In genomic region chr8:124082616-124083015, GRCm38 (mm10) we compare ENCODE assay signal across 20 mouse cellular contexts.
DNase-seq lines count a peak whose midpoint lies in the region; ATAC-seq and TF ChIP-seq lines count a peak whose summit lies in the region.
"Had no signal": no experiment of that assay in that cellular context is flagged by ENCODE, and none has a peak within 500 bp of the region (broad histone marks: within the 10 kb centered on the region; RNA-seq: fewer than 3 reads in every experiment).

No protein-coding gene starts in this region.

- no peak overlapping the region for H3K27ac ChIP-seq in left cerebral cortex, adult 2 months
- no peak overlapping the region for H3K27ac ChIP-seq in kidney, embryonic 14.5 days (ENCODE audit: low read depth, low read length)
- H3K27ac ChIP-seq: embryonic facial prominence, embryonic 10.5 days; forebrain, embryonic 13.5 days; gastrocnemius, adult 2 months; heart, embryonic 13.5 days; hindbrain, embryonic 12.5 days had no signal

- H3K27me3 ChIP-seq in kidney, embryonic 14.5 days (ENCODE audit: control insufficient read depth, insufficient read depth, low read length): no peaks in the 10 kb centered on the region
- H3K27me3 ChIP-seq: forebrain, embryonic 13.5 days; hindbrain, embryonic 12.5 days had no signal

- intact Hi-C loops in left cerebral cortex, adult 2 months (cut with DNase I): loop anchor here (1.0 to 2.0 kb wide), 2 partner anchors 100 to 211 kb away; no protein-coding TSS in a partner anchor
- intact Hi-C loops in left cerebral cortex, postnatal 14 days (cut with DNase I): no loop called here

- peak; percentile 54 for ATAC-seq in megakaryocyte-erythroid progenitor cell, adult 5-6 weeks (replicated peaks; ENCODE audit: low FRiP score, low TSS enrichment, poor library complexity, severe bottlenecking)
- ATAC-seq in kidney, embryonic 14.5 days (ENCODE audit: low FRiP score, low TSS enrichment): no peak
- ATAC-seq: forebrain, embryonic 13.5 days; forebrain, postnatal 0 days; hindbrain, embryonic 16.5 days had no signal

- DNase-seq in frontal cortex, adult 2 months (ENCODE audit: extremely low spot score in 1 of 2, low spot score in 1 of 2): peak; percentile 20 to 57
- no peak for DNase-seq in frontal cortex, postnatal 10 days (ENCODE audit: low spot score in 2 of 2)
- DNase-seq in left cerebral cortex, adult 2 months (ENCODE audit: extremely low spot score in 1 of 2, low spot score in 2 of 2): peak; percentile 24 to 35
- no peak for DNase-seq in left cerebral cortex, postnatal 14 days (ENCODE audit: low spot score in 2 of 2)
- peak; percentile 58 to 64 for DNase-seq in right cerebral cortex, adult 2 months (ENCODE audit: low spot score in 2 of 2)
- DNase-seq in right cerebral cortex, postnatal 14 days: no peak
- DNase-seq: adrenal gland, postnatal 10 days; cerebellum, adult 2 months; cerebellum, postnatal 10 days; forebrain, postnatal 0 days; gastrocnemius, adult 2 months; gastrocnemius, postnatal 25 days; heart, postnatal 4 days had no signal

- no peak overlapping the region for H3K9ac ChIP-seq in kidney, embryonic 14.5 days (ENCODE audit: low read depth, low read length)
- H3K9ac ChIP-seq: forebrain, embryonic 13.5 days; forebrain, postnatal 0 days; heart, embryonic 13.5 days; hindbrain, embryonic 12.5 days had no signal

- 95% methylated on average over 8 of the region's 8 CpGs for WGBS in kidney, embryonic 14.5 days

- H3K9me3 ChIP-seq in kidney, embryonic 14.5 days (ENCODE audit: control insufficient read depth, low read length): no peaks in the 10 kb centered on the region
- H3K9me3 ChIP-seq: embryonic facial prominence, embryonic 10.5 days; forebrain, embryonic 13.5 days; heart, embryonic 13.5 days; hindbrain, embryonic 12.5 days had no signal

- no peak overlapping the region for H3K4me2 ChIP-seq in kidney, embryonic 14.5 days (replicated peaks; ENCODE audit: low read depth, low read length)
- H3K4me2 ChIP-seq: forebrain, embryonic 13.5 days; heart, embryonic 13.5 days; hindbrain, embryonic 12.5 days had no signal

- no peak for TF ChIP-seq CTCF in left cerebral cortex, adult 2 months (IDR thresholded peaks at IDR 0.05)

- no peaks in the 10 kb centered on the region for H3K36me3 ChIP-seq in kidney, embryonic 14.5 days (ENCODE audit: control insufficient read depth, insufficient read depth, low read length)
- H3K36me3 ChIP-seq: embryonic facial prominence, embryonic 10.5 days; heart, embryonic 13.5 days; hindbrain, embryonic 12.5 days had no signal

- H3K4me3 ChIP-seq in left cerebral cortex, adult 2 months: no peak overlapping the region
- no peak overlapping the region for H3K4me3 ChIP-seq in kidney, embryonic 14.5 days (ENCODE audit: low read length)
- H3K4me3 ChIP-seq: embryonic facial prominence, embryonic 10.5 days; forebrain, embryonic 13.5 days; gastrocnemius, adult 2 months; heart, embryonic 13.5 days; hindbrain, embryonic 12.5 days had no signal

- no peaks in the 10 kb centered on the region for H3K4me1 ChIP-seq in kidney, embryonic 14.5 days (ENCODE audit: control insufficient read depth, insufficient read depth, low read length)
- H3K4me1 ChIP-seq: forebrain, embryonic 13.5 days had no signal

Comparison
In these comparisons a context has a peak if more than half of its experiments do, and no peak if none do; other contexts are left out.
1. DNase-seq: peak in frontal cortex, adult 2 months (2 of 2), left cerebral cortex, adult 2 months (2 of 2) and right cerebral cortex, adult 2 months (2 of 2); none in frontal cortex, postnatal 10 days (0 of 2), left cerebral cortex, postnatal 14 days (0 of 2) and right cerebral cortex, postnatal 14 days (single experiment).